Mouse (Mus musculus): ENCODE data around the gene Crebbp.

Gene Crebbp

GRCm38 (mm10) chr16:4037690-4038089, 176.1 kb downstream of the Crebbp start:
- DNase-seq = peak; percentile 45

DNA sequence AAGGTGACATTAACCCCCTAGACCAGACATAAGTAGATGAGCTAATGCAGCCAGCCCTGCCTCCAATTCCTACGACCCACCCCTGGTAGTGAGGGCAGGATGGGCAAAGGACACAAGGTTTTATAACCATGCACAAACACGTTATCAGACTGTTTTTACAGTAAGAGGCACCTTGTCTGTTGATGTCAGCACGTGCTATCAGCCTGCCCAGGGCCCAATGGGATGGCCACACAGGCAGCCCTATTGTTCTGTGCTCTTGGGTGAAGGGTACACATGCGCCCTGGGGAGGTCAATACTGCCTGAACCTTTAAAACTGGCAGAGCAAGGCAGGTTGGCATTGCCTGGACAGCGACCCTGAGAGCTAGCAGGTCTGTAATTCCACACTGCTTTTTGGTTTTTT, 177.0 kb downstream of the Crebbp start, which contains the start of gene Dnase1:
Gene Dnase1 (plus strand): TSS at position 136 of the 400 bp plus-strand sequence.
- peak; percentile 80 for DNase-seq

GRCm38 (mm10) chr16:4035575-4035974, 178.2 kb downstream of the Crebbp start:
- DNase-seq = peak; percentile 74

- DNase-seq = no peak
Observed at GRCm38 (mm10) chr16:4034476-4034875, 179.3 kb downstream of the Crebbp start.

DNA sequence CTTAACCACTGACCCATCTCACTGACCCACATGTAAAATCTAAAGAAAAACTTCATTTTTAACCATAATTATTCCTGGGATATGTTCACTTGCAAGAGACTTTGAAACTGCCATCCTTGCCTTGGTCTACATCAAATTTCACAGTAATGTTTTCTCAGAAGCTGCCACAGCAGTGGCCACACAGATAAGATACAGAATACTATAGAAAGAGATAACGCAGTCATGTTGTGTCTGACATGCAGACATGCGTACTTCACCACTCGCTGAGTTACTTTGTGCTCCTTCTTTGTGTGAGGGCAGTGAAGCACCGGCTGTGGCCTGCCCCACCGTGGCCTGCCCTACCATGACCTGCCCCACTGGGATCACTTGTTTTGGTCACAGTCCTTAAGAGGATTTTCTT, 179.8 kb downstream of the Crebbp start:
- no peak for DNase-seq

GRCm38 (mm10) chr16:4032341-4032748, 181.5 kb downstream of the Crebbp start:
- DNase-seq = no peak

GRCm38 (mm10) chr16:4031441-4032274, 182.1 kb downstream of the Crebbp start:
- peak; percentile 65 for DNase-seq

Data from kidney, adult 11 months (tissue).